ENCODE assay signal across 7 mouse cellular contexts in the genomic region with DNA sequence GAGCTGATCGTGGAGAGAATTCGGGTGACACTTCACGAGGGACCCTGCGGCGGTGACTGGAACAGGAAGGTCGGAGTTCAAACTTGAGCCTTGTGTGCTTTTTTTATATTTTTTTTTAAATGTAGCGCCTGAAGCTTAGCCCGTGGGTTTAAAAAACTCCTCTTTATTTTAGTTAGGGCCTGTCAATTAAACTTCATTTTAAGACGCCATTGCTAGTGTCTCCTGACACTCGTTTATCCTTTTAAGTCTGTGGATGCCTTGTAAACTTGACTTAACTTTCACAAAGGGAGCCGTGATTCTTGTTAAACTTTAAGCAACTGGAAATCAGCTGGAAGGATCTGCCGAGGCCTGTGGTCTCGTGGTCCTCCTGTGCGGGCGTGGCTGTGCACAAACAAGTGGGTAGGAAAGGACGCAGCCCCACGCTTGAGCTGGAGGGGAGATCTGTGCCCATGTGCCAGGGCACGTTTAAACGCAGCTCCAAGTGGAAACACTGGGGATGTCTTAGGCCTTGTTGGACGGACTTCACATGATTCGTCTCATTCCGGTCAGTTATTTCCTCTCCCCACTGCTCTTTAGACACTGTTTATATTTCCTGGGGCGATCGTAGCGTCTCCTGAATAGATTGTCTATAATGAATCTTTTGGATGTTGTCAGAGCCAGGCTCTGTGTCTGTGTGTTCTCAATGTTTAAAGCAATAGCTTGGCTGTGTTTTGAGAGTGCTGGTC. TPM values are rescaled to one million over a fixed set of nuclear protein-coding genes. Genes with fewer than 3 reads are reported as not detected.
DNase-seq lines count a peak whose midpoint lies in the region; ATAC-seq and TF ChIP-seq lines count a peak whose summit lies in the region.

No protein-coding gene starts in this region.

- WGBS in heart, embryonic 12.5 days = 5% methylated on average over 25 of the region's 25 CpGs
- under 1% methylated on average over 25 of the region's 25 CpGs for WGBS in kidney, postnatal 0 days

- peak overlapping the region; percentile 91 for H3K9ac ChIP-seq in heart, embryonic 12.5 days
- peak overlapping the region; percentile 92 for H3K9ac ChIP-seq in kidney, postnatal 0 days (ENCODE audit: low read depth, low read length)

- no peaks in the 10 kb centered on the region for H3K36me3 ChIP-seq in E14TG2a.4 (ENCODE audit: insufficient read depth, low read length)
- H3K36me3 ChIP-seq in heart, embryonic 12.5 days = no peaks in the 10 kb centered on the region
- H3K36me3 ChIP-seq in kidney, postnatal 0 days (ENCODE audit: insufficient read depth, low read length) = no peaks in the 10 kb centered on the region

- peaks cover 43% of the 10 kb centered on the region for H3K27me3 ChIP-seq in E14TG2a.4 (ENCODE audit: insufficient read depth, low read length)
- no peaks in the 10 kb centered on the region for H3K27me3 ChIP-seq in heart, embryonic 12.5 days (replicated peaks)
- H3K27me3 ChIP-seq in kidney, postnatal 0 days (ENCODE audit: insufficient read depth, low read length) = no peaks in the 10 kb centered on the region

- H3K9me3 ChIP-seq in E14TG2a.4 (ENCODE audit: low read length) = no peaks in the 10 kb centered on the region
- no peaks in the 10 kb centered on the region for H3K9me3 ChIP-seq in heart, embryonic 12.5 days (replicated peaks)
- no peaks in the 10 kb centered on the region for H3K9me3 ChIP-seq in kidney, postnatal 0 days (replicated peaks; ENCODE audit: low read length)

- TF ChIP-seq CTCF in E14TG2a.4 (conservative IDR thresholded peaks at IDR 0.05; ENCODE audit: low read length) = no peak
- no peak for TF ChIP-seq CTCF in kidney, postnatal 0 days (IDR thresholded peaks at IDR 0.05; ENCODE audit: low read depth)

- peaks cover 16% of the 10 kb centered on the region for H3K4me1 ChIP-seq in E14TG2a.4 (replicated peaks; ENCODE audit: low read depth, low read length)
- H3K4me1 ChIP-seq in heart, embryonic 12.5 days (replicated peaks) = peaks cover 9% of the 10 kb centered on the region; the same call in 1 of the 2 replicates
- peaks cover 9% of the 10 kb centered on the region for H3K4me1 ChIP-seq in kidney, postnatal 0 days (replicated peaks; ENCODE audit: insufficient read depth, low read length)

- no peak for ATAC-seq in heart, embryonic 12.5 days (ENCODE audit: insufficient number of reproducible peaks, low FRiP score)
- ATAC-seq in kidney, postnatal 0 days (replicated peaks; ENCODE audit: low FRiP score, low read depth) = peak; percentile 29; the same call in 1 of the 2 replicates

- H3K4me2 ChIP-seq in heart, embryonic 12.5 days = peak overlapping the region; percentile 87
- H3K4me2 ChIP-seq in kidney, postnatal 0 days (ENCODE audit: low read length) = peak overlapping the region; percentile 69

- peak overlapping the region; percentile 90 for H3K4me3 ChIP-seq in E14TG2a.4 (replicated peaks; ENCODE audit: low read length)
- H3K4me3 ChIP-seq in heart, embryonic 12.5 days = peak overlapping the region; percentile 87
- H3K4me3 ChIP-seq in kidney, postnatal 0 days (replicated peaks; ENCODE audit: low read depth, low read length) = peak overlapping the region; percentile 93

- H3K27ac ChIP-seq in heart, embryonic 12.5 days (ENCODE audit: poor library complexity, severe bottlenecking) = peak overlapping the region; percentile 49
- peak overlapping the region; percentile 90 for H3K27ac ChIP-seq in kidney, postnatal 0 days

- DNase-seq in B cell, adult 2 months = peak; percentile 37 to 40
- DNase-seq in embryo, embryonic 10.5 days (ENCODE audit: low spot score) = peak; percentile 52
- peak; percentile 57 for DNase-seq in kidney, postnatal 0 days (ENCODE audit: low spot score)
- DNase-seq in lung, postnatal 10 days = peak; percentile 67
- peak; percentile 23 for DNase-seq in ovary, postnatal 36 days (ENCODE audit: low spot score)

RNA-seq across cellular contexts. Expression of gene Gng12, which starts 0.9 kb away (rescaled TPM):
- 72.0 and 73.7 TPM in 2 replicates for polyA plus RNA-seq in heart, embryonic 12.5 days (2016; fragmentation: Nextera tagmentation; extraction: Ambion mirVana)
- 144 and 152 TPM in 2 replicates for polyA plus RNA-seq in kidney, postnatal 0 days (2015; fragmentation: Nextera tagmentation; extraction: Ambion mirVana)
